Mouse (Mus musculus): ENCODE measurements at regions not wholly inside any gene's neighbourhood (a gene's known extent, or its start where the extent isn't known, plus 50 kb on each side); places are given as distances from the start of the nearest gene placed in this dataset.

DNA sequence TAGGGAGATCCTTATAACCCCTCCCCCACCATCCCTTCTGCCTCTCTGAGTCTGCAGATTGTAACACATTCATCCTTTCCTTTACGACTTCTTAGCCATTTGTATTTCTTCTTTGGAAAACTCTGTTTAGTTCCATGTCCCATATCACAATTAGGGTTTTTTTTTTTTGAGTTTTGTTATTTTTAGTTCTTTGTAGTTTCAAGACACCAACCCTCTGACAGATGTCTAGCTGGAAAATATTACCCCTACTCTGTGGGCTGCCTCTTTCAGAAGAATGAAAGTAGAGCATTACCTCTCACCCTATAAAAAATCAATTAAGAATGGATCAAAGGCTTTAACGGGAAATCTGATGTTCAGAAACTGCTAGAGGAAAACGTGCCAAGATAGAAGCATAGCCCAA lies 180.1 kb downstream of the Gm5447 start:
- Histone ChIP-seq H3K4me3 (ENCODE audit: low read depth, low read length) (no peak overlapping the region), H3K36me3 (replicated peaks; ENCODE audit: insufficient read depth, low read length) (no peaks in the 10 kb centered on the region), H3K4me1 (ENCODE audit: insufficient read depth) (no peaks in the 10 kb centered on the region), H3K27ac (ENCODE audit: low read depth) (no peak overlapping the region), H3K4me2 (ENCODE audit: low read depth, low read length) (no peak overlapping the region), H3K9ac (replicated peaks) (no peak overlapping the region), H3K27me3 (ENCODE audit: insufficient read depth, low read length) (no peaks in the 10 kb centered on the region), H3K9me3 (ENCODE audit: low read length) (no peaks in the 10 kb centered on the region)
- no peak for DNase-seq
- ATAC-seq = no peak
- WGBS (ENCODE audit: insufficient replicate concordance) = 68% methylated on average over 3 of the region's 3 CpGs
- TF ChIP-seq EP300 (IDR thresholded peaks at IDR 0.05; ENCODE audit: low read depth) = no peak
- no peak for TF ChIP-seq CTCF (IDR thresholded peaks at IDR 0.05; ENCODE audit: low read depth)

GRCm38 (mm10) chr13:31163878-31164495 lies 190.0 kb downstream of the Gm5447 start:
- no peak for TF ChIP-seq EP300 (IDR thresholded peaks at IDR 0.05; ENCODE audit: low read depth)
- no peak for TF ChIP-seq CTCF (IDR thresholded peaks at IDR 0.05; ENCODE audit: low read depth)
- H3K4me1 ChIP-seq (ENCODE audit: insufficient read depth) = no peaks in the 10 kb centered on the region
- no peak for ATAC-seq
- H3K9ac ChIP-seq (replicated peaks) = no peak overlapping the region
- H3K9me3 ChIP-seq (ENCODE audit: low read length) = no peaks in the 10 kb centered on the region
- H3K27ac ChIP-seq (ENCODE audit: low read depth) = no peak overlapping the region
- no peak overlapping the region for H3K4me3 ChIP-seq (ENCODE audit: low read depth, low read length)
- no peak for DNase-seq
- WGBS (ENCODE audit: insufficient replicate concordance) = 79% methylated on average over 6 of the region's 6 CpGs
- no peaks in the 10 kb centered on the region for H3K27me3 ChIP-seq (ENCODE audit: insufficient read depth, low read length)
- H3K4me2 ChIP-seq (ENCODE audit: low read depth, low read length) = no peak overlapping the region
- no peaks in the 10 kb centered on the region for H3K36me3 ChIP-seq (replicated peaks; ENCODE audit: insufficient read depth, low read length)

DNA sequence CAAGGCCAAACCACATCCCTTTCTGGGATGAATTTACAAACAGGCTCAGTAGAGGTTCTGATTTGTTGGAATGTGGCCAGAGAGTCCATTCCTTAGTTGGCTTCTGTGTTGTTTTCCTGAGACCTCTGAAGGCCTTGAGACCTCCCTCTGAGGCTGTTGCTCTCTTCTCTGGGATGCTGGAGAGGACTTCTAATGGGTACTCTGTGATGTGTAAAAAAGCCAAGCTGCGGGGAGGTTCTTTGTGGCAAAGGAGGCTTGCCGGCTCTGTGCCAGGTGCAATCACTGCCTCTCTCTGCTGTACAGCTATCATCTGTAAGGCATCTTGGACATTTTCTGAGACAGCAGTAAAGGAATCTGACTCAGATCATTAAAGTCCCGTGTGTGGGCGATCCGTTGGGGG lies 192.3 kb downstream of the Gm5447 start:
- ATAC-seq = no peak
- H3K4me1 ChIP-seq (ENCODE audit: insufficient read depth) = no peaks in the 10 kb centered on the region
- H3K27ac ChIP-seq (ENCODE audit: low read depth) = no peak overlapping the region
- no peaks in the 10 kb centered on the region for H3K36me3 ChIP-seq (replicated peaks; ENCODE audit: insufficient read depth, low read length)
- no peaks in the 10 kb centered on the region for H3K27me3 ChIP-seq (ENCODE audit: insufficient read depth, low read length)
- no peak for TF ChIP-seq CTCF (IDR thresholded peaks at IDR 0.05; ENCODE audit: low read depth)
- no peak overlapping the region for H3K4me3 ChIP-seq (ENCODE audit: low read depth, low read length)
- no peak for DNase-seq
- no peak overlapping the region for H3K9ac ChIP-seq (replicated peaks)
- WGBS (ENCODE audit: insufficient replicate concordance) = 68% methylated on average over 5 of the region's 5 CpGs
- H3K9me3 ChIP-seq (ENCODE audit: low read length) = no peaks in the 10 kb centered on the region
- H3K4me2 ChIP-seq (ENCODE audit: low read depth, low read length) = no peak overlapping the region

DNA sequence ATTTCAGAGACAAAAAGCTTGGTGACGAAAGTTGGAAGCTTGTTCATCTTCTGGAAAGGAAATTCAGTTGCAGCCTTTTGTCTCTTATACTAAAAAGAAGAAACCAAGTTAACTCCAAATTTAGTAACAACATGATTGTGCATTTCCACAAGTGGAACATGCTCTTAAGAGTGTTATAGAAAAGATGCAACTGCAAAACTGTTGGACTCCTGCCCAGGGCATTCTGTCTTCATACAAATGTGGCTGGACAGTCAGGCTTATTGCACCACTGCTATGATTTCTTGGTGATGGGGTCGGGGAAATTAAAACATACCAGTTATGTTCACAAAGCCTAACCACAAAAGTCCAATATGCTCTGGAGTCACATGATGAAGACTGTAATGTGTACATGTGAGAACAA lies 194.8 kb downstream of the Gm5447 start:
- DNase-seq (no peak), ATAC-seq (no peak)
- no peak overlapping the region for H3K4me3 ChIP-seq (ENCODE audit: low read depth, low read length)
- 65% methylated on average over 2 of the region's 2 CpGs for WGBS (ENCODE audit: insufficient replicate concordance)
- TF ChIP-seq EP300 (IDR thresholded peaks at IDR 0.05; ENCODE audit: low read depth) = no peak
- TF ChIP-seq CTCF (IDR thresholded peaks at IDR 0.05; ENCODE audit: low read depth) = no peak
- H3K27me3 ChIP-seq (ENCODE audit: insufficient read depth, low read length) = no peaks in the 10 kb centered on the region
- H3K36me3 ChIP-seq (replicated peaks; ENCODE audit: insufficient read depth, low read length) = no peaks in the 10 kb centered on the region
- H3K4me2 ChIP-seq (ENCODE audit: low read depth, low read length) = no peak overlapping the region
- H3K9ac ChIP-seq (replicated peaks) = no peak overlapping the region
- no peaks in the 10 kb centered on the region for H3K9me3 ChIP-seq (ENCODE audit: low read length)
- no peaks in the 10 kb centered on the region for H3K4me1 ChIP-seq (ENCODE audit: insufficient read depth)
- H3K27ac ChIP-seq (ENCODE audit: low read depth) = no peak overlapping the region

- Histone ChIP-seq H3K4me3 (ENCODE audit: low read depth, low read length) (no peak overlapping the region), H3K9me3 (ENCODE audit: low read length) (no peaks in the 10 kb centered on the region), H3K27me3 (ENCODE audit: insufficient read depth, low read length) (no peaks in the 10 kb centered on the region), H3K4me2 (ENCODE audit: low read depth, low read length) (no peak overlapping the region), H3K36me3 (replicated peaks; ENCODE audit: insufficient read depth, low read length) (no peaks in the 10 kb centered on the region), H3K27ac (ENCODE audit: low read depth) (no peak overlapping the region), H3K9ac (replicated peaks) (no peak overlapping the region), H3K4me1 (ENCODE audit: insufficient read depth) (no peaks in the 10 kb centered on the region)
- ATAC-seq = no peak
- WGBS (ENCODE audit: insufficient replicate concordance) = 64% methylated on average over 2 of the region's 2 CpGs
- TF ChIP-seq CTCF (IDR thresholded peaks at IDR 0.05; ENCODE audit: low read depth) (no peak), EP300 (IDR thresholded peaks at IDR 0.05; ENCODE audit: low read depth) (no peak)
- no peak for DNase-seq
These were observed 197.7 kb downstream of the Gm5447 start for GRCm38 (mm10) chr13:31171751-31172150.

GRCm38 (mm10) chr13:31172580-31172979 lies 198.6 kb downstream of the Gm5447 start:
- TF ChIP-seq CTCF (IDR thresholded peaks at IDR 0.05; ENCODE audit: low read depth) = no peak
- no peak for TF ChIP-seq EP300 (IDR thresholded peaks at IDR 0.05; ENCODE audit: low read depth)
- Histone ChIP-seq H3K9ac (replicated peaks) (no peak overlapping the region), H3K4me3 (ENCODE audit: low read depth, low read length) (no peak overlapping the region), H3K27ac (ENCODE audit: low read depth) (no peak overlapping the region), H3K27me3 (ENCODE audit: insufficient read depth, low read length) (no peaks in the 10 kb centered on the region), H3K36me3 (replicated peaks; ENCODE audit: insufficient read depth, low read length) (no peaks in the 10 kb centered on the region), H3K9me3 (ENCODE audit: low read length) (no peaks in the 10 kb centered on the region), H3K4me2 (ENCODE audit: low read depth, low read length) (no peak overlapping the region), H3K4me1 (ENCODE audit: insufficient read depth) (no peaks in the 10 kb centered on the region)
- no peak for DNase-seq
- WGBS (ENCODE audit: insufficient replicate concordance) = 83% methylated on average over 5 of the region's 5 CpGs
- ATAC-seq = no peak

Data from liver, postnatal 0 days (tissue).